Mouse (Mus musculus) cerebellum, postnatal 4 days (tissue): ENCODE measurements around the gene LTO1.

ENCODE experiments used
- DNase-seq, 2 experiments: peaks; one replicate each; pipeline ENCODE4 v3.0.0; 2022; ENCODE audit warnings: low spot score in 2 of 2, mixed read lengths in 1 of 2

Gene LTO1

DNA sequence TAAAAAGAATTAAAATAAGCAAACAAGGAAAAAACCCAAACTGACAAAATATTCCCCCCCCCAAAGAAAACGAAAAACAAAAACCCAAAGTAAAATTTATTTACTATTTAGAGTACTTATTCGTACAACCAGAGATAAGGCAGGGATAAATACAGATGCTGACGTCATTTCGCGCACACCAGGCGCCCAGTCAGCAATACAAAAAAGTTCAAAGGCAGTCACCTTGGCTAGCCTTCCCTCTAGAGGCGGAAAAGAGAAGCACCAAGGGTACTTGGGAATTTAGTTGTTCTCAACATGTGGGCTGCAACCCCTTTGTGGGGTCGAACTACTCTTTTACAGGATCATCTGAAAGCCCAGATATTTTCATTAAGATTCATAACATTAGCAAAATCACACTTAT, 7.1 kb upstream of the LTO1 start:
- no peak for DNase-seq

- no peak for DNase-seq
Observed at GRCm38 (mm10) chr7:144908705-144909104, 6.2 kb upstream of the LTO1 start.

GRCm38 (mm10) chr7:144911121-144911520, 3.8 kb upstream of the LTO1 start:
- DNase-seq, result no peak

GRCm38 (mm10) chr7:144912897-144913296, 2.0 kb upstream of the LTO1 start:
- no peak for DNase-seq

DNA sequence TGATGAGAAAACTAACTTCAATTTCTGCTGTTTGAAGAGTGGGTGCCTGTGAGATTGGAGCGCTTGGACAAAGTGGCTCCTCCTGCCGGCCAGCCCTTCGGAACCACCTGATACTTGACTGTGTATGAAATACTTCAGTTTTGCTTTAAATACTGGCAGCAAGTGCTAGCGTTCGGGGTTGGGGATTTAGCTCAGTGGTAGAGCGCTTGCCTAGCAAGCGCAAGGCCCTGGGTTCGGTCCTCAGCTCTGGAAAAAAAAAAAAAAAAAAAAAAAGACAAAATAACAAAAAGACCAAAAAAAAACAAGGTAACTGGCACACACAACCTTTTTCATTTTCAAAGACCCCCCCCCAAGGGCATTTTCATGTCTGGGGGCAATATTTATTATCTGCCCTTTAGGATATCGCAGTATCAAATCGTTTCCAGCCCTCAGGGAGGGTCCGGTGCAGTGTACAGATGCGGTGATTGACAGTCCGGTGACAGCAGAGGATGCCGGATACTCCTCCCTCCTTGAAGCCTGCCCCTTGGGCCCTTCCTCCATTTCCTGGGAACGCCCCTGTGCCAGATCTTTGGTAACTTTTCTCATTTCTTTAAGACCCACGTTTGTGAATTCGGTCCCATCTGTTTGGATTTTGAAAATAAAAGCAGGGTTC, 478 bp upstream of the LTO1 start:
- no peak for DNase-seq

DNA sequence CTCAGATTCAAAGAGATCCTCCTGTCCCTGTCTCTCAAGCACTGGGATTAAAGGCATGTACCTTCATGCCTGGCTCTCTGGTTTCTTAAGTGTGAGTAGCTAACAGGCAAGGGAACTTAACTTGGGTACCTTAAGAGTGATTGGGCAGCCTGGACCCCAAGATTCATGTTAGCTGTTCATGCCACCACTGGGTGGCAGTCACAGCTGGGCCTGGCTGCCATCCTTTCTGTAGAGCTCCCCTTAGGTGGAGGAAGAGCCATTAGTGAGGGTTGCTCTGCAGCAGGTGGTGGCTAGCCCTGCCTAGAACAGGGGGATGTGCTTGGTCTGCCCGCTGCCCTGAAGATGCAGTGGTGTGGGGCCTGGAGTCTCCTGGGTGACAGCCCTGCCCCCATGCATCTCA, 3.9 kb downstream of the LTO1 start:
- DNase-seq, result no peak

- no peak for DNase-seq
Observed at GRCm38 (mm10) chr7:144927591-144927990, 12.7 kb downstream of the LTO1 start.

DNA sequence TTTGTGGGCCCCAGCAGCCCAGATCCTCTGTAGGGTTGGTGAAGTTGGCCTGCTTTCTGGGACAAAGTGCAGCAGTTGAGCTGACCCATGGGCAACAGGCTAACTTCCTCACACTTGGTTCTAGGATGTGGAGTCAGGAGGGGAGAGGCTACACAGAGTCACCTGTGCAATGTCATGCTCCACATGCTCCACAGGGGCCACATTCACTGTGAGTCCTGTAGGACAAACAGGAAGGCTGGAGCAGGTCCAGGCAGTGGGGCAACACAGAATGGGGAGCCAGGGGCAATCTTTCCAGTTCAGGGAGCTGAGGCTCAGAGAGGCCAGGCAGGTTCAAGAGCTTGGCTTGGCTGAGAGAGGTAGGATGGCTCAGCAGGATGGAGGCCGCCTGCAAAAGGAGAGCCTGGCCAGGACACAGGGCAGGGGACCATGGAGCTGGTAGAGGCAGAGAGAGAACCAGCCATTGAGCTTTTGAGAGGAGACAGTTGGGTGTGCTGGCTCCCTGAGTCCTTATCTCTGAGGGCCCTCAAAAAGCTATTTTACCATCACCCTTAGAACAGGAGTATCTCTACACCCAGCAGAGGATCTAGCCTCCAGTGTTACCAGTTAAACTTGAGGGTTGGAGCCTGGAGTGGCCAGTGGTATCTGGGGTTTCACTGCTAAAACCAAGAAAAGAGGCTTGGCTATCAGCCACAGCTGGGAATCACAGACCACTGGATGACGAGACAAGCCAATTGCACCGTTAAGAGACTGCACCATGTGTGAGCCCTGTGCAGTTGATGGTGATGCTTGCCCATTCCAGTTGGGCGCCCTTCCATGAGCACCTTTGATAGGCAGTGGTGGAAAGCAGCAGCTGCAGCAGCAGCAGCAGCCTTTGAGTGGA, 13.3 kb downstream of the LTO1 start:
- no peak for DNase-seq

- DNase-seq, result no peak
Observed at GRCm38 (mm10) chr7:144928889-144929210, 13.9 kb downstream of the LTO1 start.

GRCm38 (mm10) chr7:144929506-144929905, 14.6 kb downstream of the LTO1 start:
- DNase-seq, result no peak

DNA sequence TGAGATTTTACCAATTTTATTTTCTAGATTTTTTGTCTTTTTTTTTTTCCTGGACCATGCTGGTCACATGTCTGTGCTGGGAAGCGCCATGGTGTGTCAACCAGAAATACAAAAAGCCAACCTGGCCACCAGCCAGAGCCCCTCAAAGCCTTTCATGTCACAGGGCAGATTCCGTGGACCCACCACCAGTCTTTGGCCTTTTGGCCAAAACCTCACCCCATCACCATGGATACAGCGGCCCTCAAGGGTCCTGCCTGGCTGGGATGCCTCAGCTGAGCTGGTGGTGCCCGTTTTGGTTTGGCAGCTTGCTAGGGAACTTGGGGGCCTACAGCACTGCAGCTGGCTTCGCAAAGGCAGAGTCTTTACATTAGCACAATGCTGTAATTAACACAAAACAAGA, 15.0 kb downstream of the LTO1 start:
- DNase-seq, result peak in 1 of 2 experiments; percentile 73

DNA sequence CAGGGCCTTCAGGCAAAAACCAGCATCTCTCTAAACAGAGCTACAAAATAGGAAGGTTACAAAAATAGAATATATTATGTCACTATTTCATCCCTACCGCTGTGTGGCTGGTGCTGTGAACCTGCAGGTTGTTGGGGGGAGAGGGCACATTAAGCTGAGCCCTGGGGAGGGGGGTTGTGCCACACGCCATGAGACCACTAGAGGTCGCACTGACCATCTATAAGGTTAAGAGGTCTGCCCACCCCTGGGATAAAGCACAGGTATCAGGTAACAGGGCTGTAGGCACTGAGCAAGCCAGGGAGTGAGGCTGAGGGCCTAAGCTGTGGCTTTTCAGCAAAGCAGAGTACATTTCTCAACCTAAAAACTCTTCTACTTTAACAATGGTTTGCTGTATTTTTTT, 16.9 kb downstream of the LTO1 start:
- DNase-seq, result peak in 1 of 2 experiments; percentile 52

GRCm38 (mm10) chr7:144932389-144932937, 17.6 kb downstream of the LTO1 start:
- no peak for DNase-seq

- no peak for DNase-seq
Observed at GRCm38 (mm10) chr7:144933336-144933735, 18.4 kb downstream of the LTO1 start.

DNA sequence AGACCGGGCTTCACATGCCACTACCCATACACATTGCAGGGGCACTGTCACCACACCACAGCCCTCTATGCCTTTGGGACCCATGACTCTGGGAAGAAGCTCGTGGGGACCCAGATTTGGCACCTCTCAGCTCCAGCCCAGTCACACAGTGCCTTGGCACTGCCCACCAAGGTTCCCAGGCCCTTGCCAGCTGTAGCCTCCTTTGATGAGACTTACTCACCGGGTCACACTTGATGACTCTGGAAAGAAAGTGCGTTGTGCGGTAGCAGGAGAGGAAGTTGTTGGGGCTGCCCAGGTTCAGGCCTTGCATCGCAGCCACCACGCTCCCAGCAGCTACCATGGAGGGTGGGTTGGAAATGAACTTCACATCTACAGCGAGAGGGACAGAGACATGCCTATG, 18.9 kb downstream of the LTO1 start:
- DNase-seq, result no peak

DNA sequence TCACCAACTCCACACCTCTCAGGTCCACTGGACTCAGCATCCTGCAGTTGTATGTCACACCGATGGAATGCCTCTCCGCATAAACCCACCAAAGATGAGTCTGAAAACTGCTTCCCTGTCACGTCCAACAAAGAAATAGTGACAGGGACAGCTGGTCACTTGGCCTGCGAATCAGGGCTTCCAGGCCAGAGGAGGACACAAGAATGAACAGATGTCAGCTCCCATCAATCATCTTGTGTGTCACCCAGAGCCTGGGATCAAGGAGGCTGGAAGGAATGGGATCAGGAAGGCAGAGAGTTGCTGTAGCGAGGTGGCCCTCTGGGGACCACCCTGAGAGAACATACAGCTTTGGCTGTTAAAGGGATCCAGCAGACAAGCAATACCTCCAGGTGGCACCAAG, 20.0 kb downstream of the LTO1 start:
- DNase-seq, result no peak

GRCm38 (mm10) chr7:144935563-144935962, 20.7 kb downstream of the LTO1 start:
- DNase-seq, result peak in 1 of 2 experiments; percentile 52

DNA sequence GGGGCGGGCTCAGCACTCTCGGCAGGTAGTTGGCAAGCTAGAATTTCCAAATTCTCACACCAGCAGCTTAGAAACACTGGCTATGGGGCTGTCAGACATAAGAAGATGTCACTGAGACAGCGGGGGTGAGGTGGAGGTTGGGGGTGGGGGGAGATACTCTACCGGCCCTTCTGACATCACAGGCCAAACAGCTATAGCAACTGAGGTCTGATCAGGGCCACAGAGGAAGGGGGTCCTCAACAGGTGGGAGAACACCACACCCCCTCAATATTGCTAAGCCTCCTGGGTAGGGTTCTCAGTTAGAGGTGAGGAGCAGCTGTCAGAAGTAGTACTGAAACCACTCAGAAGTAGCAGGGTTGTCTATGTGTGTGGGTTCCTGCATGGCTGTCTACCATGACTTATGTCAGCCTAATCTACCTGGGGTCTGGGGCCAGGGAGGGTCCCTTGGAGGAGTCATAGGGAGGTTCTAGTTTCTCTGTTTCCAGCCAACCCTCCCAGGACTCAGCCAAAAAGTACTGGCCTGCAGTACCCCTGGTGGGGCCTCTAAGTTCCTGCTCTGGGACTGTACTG, 21.5 kb downstream of the LTO1 start:
- no peak for DNase-seq

GRCm38 (mm10) chr7:144937490-144937889, 22.6 kb downstream of the LTO1 start:
- DNase-seq, result peak; percentile 91 to 93

- DNase-seq, result no peak
Observed at GRCm38 (mm10) chr7:144937899-144938517, 23.1 kb downstream of the LTO1 start.

DNA sequence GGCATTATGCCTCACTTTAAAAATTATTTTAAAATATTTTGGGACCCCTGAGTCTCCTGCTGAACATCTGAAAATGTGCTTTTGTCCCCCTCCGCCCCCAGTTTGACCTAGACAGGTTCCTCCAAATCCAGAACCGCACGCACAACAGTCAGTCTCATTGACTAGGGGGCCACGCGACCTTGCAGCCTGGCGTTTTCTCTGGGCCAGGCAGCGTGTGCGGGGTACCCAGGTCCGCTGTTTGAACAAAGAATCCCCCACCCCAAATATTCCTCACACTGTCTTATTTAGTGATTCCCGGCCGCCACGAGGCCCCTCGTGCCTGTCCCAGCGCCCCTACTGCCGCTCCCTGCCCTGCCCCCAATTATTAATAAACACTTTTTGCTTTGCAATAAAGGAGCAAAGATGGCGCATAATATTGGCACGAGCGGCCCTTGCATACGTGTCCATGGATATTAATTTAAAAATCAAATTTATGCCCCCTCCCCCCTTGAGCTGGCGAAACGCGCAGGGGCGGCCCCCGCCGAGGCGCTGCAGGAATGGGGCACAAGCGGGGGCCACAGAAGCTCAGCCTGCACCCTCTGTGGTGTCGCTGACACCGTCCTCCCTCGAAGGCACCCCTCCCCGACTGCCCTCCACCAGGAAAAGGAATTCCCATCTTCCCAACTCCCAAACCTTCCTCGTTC, 23.9 kb downstream of the LTO1 start:
- DNase-seq, result no peak
